Mouse (Mus musculus) lung, embryonic 14.5 days (tissue): ENCODE data around the gene Crim1. TPM values are rescaled to one million over a fixed set of nuclear protein-coding genes. Genes with fewer than 3 reads are reported as not detected.

ENCODE experiments used
- ATAC-seq: fragments of 200-750 bp; cut with Nextera tagmentation; 2 replicates; pipeline ENCODE4 v1.8.0; 2017; ENCODE audit warnings: mild to moderate bottlenecking, moderate TSS enrichment, moderate library complexity; ENCODE audit not compliant: insufficient read depth
- DNase-seq: peaks from one replicate; pipeline ENCODE4 v3.0.0-alpha.2; 2015
- H3K27ac ChIP-seq: fragments of 300-500 bp; sonication (generic); 2 replicates; pipeline ENCODE4 v1.5.1; 2014; ENCODE audit warnings: low read depth, mild to moderate bottlenecking, moderate library complexity
- H3K27me3 ChIP-seq: fragments of 300-500 bp; sonication (generic); 2 replicates; pipeline ENCODE4 v1.6.1; 2014; ENCODE audit warnings: low read length, control low read depth; ENCODE audit not compliant: insufficient read depth
- H3K36me3 ChIP-seq: fragments of 300-500 bp; sonication (generic); 2 replicates; pipeline ENCODE4 v1.6.1; 2014; ENCODE audit warnings: control low read depth; ENCODE audit not compliant: insufficient read depth
- H3K4me1 ChIP-seq: fragments of 300-500 bp; sonication (generic); 2 replicates; pipeline ENCODE4 v1.6.1; 2014; ENCODE audit warnings: antibody characterized with exemption, control low read depth; ENCODE audit not compliant: insufficient read depth
- H3K4me2 ChIP-seq: fragments of 300-500 bp; sonication (generic); 2 replicates; pipeline ENCODE4 v1.6.1; 2014; ENCODE audit warnings: mild to moderate bottlenecking
- H3K4me3 ChIP-seq: fragments of 300-500 bp; sonication (generic); 2 replicates; pipeline ENCODE4 v1.5.1; 2014; ENCODE audit warnings: low read depth, low read length
- H3K9ac ChIP-seq: fragments of 300-500 bp; sonication (generic); 2 replicates; pipeline ENCODE4 v1.6.1; 2014
- H3K9me3 ChIP-seq: fragments of 300-500 bp; sonication (generic); 2 replicates; pipeline ENCODE4 v1.6.1; 2016; ENCODE audit warnings: low read depth, low read length, control low read depth
- CTCF ChIP-seq: IDR thresholded peaks from 2 replicates; pipeline ENCODE4 v1.5.1; 2016; ENCODE audit warnings: antibody characterized with exemption, low read depth
- WGBS: fragments of 180-500 bp; shearing (Covaris S2); extraction: QIAGEN DNeasy Blood & Tissue Kit; methylation state at CpG from one replicate; pipeline ENCODE4 v1.1.7; 2014; 5-methylcytosine and 5-hydroxymethylcytosine counted together
- microRNA-seq: library from miRNA; unstranded; fragments of <30 nt; microRNA quantifications from one replicate; pipeline ENCODE4, GENCODE M21; 2016; ENCODE audit warnings: borderline number of aligned reads
- polyA plus RNA-seq: library from polyadenylated mRNA; unstranded; fragments of >200 nt; fragmentation: Nextera tagmentation; extraction: Ambion mirVana; gene quantifications from 2 replicates; pipeline ENCODE4 v1.2.1, GENCODE M21; 2014

The Crim1 gene
- polyA plus RNA-seq, 1 experiment from 2014 or later: 5.7 TPM

GRCm38 (mm10) chr17:78419216-78419615, 219.2 kb downstream of the Crim1 start:
- 57% methylated on average over 4 of the region's 4 CpGs for WGBS
- no peak for TF ChIP-seq CTCF
- no peak for DNase-seq

DNA sequence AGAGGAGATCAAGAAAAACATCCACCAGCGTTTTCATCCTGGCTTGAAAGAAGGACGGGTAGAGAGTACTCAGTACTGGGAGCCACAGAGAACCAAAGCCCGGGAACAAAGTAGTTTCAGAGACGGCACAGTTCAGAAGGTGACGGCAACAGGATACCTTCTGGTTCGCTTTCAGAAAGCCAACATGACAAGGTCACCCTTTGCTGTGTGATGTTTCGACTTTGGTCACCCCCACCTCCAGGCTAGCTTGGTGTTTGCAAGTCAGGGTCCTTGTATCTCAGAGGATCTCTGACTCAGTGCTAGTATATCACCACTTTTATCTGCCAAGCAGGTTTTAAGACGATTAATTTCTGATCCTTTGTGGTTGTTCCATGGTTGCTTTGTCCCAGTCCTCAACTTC, 225.0 kb downstream of the Crim1 start:
- Histone ChIP-seq H3K9ac (no peak overlapping the region), H3K27ac (no peak overlapping the region), H3K27me3 (no peaks in the 10 kb centered on the region), H3K9me3 (no peaks in the 10 kb centered on the region), H3K4me2 (no peak overlapping the region), H3K4me3 (no peak overlapping the region), H3K4me1 (no peaks in the 10 kb centered on the region), H3K36me3 (no peaks in the 10 kb centered on the region)
- ATAC-seq (no peak), DNase-seq (no peak)
- WGBS: 71% methylated on average over 8 of the region's 8 CpGs
- TF ChIP-seq CTCF: no peak

More at GRCm38 (mm10) chr17:78419216-78419615, 219.2 kb downstream of the Crim1 start:
- Histone ChIP-seq H3K36me3 (no peaks in the 10 kb centered on the region), H3K27me3 (no peaks in the 10 kb centered on the region), H3K4me2 (no peak overlapping the region), H3K4me3 (no peak overlapping the region), H3K27ac (no peak overlapping the region), H3K9ac (no peak overlapping the region), H3K9me3 (no peaks in the 10 kb centered on the region), H3K4me1 (0 out of 2 replicates have a peak, but pooled peaks cover 2% of the 10 kb centered on the region)
- ATAC-seq: no peak

Small RNA genes lying within 50 kb of the gene (microRNA-seq; reads per million reads assigned to microRNA genes)
- gene Gm25069: not detected

Other genes starting within 250 kb of the Crim1 start
- gene Fez2, start 217.9 kb downstream of the Crim1 start, polyA plus RNA-seq: 43.5 and 45.0 TPM in 2 replicates